8 mouse cellular contexts compared by ENCODE assay signal in the genomic region with DNA sequence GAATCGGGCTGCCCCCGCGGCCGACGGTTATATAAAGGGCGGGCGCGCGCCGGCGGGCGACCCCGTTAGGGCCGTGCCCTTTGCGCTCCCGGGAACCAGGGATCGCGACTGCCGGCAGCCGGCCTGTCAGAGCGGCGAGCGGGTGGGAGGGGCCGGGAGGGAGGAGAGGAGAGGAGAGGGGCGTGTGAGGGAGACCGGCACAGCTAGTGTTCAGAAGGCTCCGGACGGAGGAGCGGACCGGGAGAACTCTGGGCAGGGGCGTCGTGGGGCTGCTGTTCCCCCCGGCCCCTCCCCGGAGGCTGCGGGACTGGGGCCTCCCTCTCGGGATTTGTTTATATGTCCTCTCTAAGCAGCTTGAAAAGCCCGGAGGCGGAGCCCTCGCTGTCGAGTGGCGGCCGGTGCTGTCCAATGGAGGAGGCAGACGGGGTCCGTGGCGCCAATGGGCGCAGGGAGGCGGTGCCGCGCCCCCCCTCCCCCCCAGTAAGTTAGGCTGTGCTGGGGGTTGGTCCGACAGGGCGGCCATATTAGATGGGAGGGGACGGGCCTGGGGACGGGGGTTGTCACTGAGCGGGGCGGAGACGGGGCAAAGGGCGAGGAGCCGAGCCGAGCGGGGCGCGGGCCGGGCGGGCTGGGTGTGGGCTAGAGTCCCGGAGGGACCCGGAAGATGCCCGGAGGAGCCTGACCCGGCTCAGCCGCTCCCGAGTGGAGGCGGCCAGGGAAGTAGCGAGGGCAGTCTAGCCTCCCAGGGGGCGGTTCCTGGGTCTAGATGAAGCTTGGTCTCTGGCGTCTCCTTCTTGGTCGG. TPM values are rescaled to one million over a fixed set of nuclear protein-coding genes. Genes with fewer than 3 reads are reported as not detected.
DNase-seq lines count a peak whose midpoint lies in the region; ATAC-seq lines count a peak whose summit lies in the region.

No protein-coding gene starts in this region.

- ATAC-seq in inflammation-experienced regulatory T-cells, adult 6 months = peak; percentile 82
- ATAC-seq in megakaryocyte-erythroid progenitor cell, adult 5-6 weeks (replicated peaks; ENCODE audit: low FRiP score, low TSS enrichment, poor library complexity, severe bottlenecking) = peak; percentile 80

- peak; percentile 96 to 98 for DNase-seq in adrenal gland, adult (ENCODE audit: inconsistent age in 2 of 2, low spot score in 1 of 2)
- DNase-seq in embryo, embryonic 10.5 days (ENCODE audit: low spot score) = peak; percentile 97
- DNase-seq in gastrocnemius, postnatal 14 days = peak; percentile 96
- DNase-seq in left cerebral cortex, postnatal 10 days (ENCODE audit: extremely low spot score in 1 of 2, low spot score in 2 of 2) = peak; percentile 92 to 98
- peak; percentile 95 for DNase-seq in right cerebral cortex, postnatal 25 days
- peak; percentile 94 for DNase-seq in urinary bladder, postnatal 4 days (ENCODE audit: low spot score in 2 of 2)

- intact Hi-C loops in gastrocnemius, postnatal 14 days (cut with DNase I; ENCODE audit: low total_unique reads) = no loop called here
- intact Hi-C loops in left cerebral cortex, postnatal 10 days (cut with DNase I) = loop anchor here (5.0 kb wide), 1 partner anchor 66 kb away; a partner anchor contains a TSS

RNA-seq across cellular contexts. Expression of a gene that starts 0.7 kb away (rescaled TPM):
- 10 to 100 TPM; 14.1 to 20.1 TPM for total RNA-seq in gastrocnemius, postnatal 14 days (2021)
- polyA plus RNA-seq in inflammation-experienced regulatory T-cells, adult 6 months (2017; shearing (Covaris generic)) = 10 to 100 TPM; 29.4 to 66.0 (median 53.7) TPM
- total RNA-seq in left cerebral cortex, postnatal 10 days (2021) = 10 to 100 TPM; 26.4 to 30.1 TPM
- total RNA-seq in megakaryocyte-erythroid progenitor cell, adult 5-6 weeks (2014; fragmentation: Nextera tagmentation) = 11.4 and 12.0 TPM in 2 replicates
- 17.9 and 37.0 TPM in 2 replicates for total RNA-seq in megakaryocyte-erythroid progenitor cell, adult 5-6 weeks (2017)

RNA-seq across cellular contexts. Expression of a gene that starts 53.1 kb away (rescaled TPM):
- total RNA-seq in gastrocnemius, postnatal 14 days (2021) = 10 to 100 TPM; 37.4 to 40.8 TPM
- polyA plus RNA-seq in inflammation-experienced regulatory T-cells, adult 6 months (2017; shearing (Covaris generic)) = 100 to 1,000 TPM; 402 to 432 (median 418) TPM
- total RNA-seq in left cerebral cortex, postnatal 10 days (2021) = 10 to 100 TPM; 31.3 to 34.7 TPM
- 212 and 213 TPM in 2 replicates for total RNA-seq in megakaryocyte-erythroid progenitor cell, adult 5-6 weeks (2014; fragmentation: Nextera tagmentation)
- 270 and 362 TPM in 2 replicates for total RNA-seq in megakaryocyte-erythroid progenitor cell, adult 5-6 weeks (2017)

Comparison
In these comparisons a context has a peak if more than half of its experiments do, and no peak if none do; other contexts are left out.
1. Peak in every context shown above with its lines: DNase-seq and ATAC-seq.
2. RNA of a gene that starts 53.1 kb away (total RNA-seq): 212 to 362 TPM in megakaryocyte-erythroid progenitor cell, adult 5-6 weeks; 37.4 to 40.8 TPM in gastrocnemius, postnatal 14 days and 31.3 to 34.7 TPM in left cerebral cortex, postnatal 10 days; every median in the first group is over 4 times any median in the second.